In genomic region chr15:101181500-101181899, GRCm38 (mm10) we compare ENCODE assay signal across 8 mouse cellular contexts. TPM values are rescaled to one million over a fixed set of nuclear protein-coding genes. Genes with fewer than 3 reads are reported as not detected.
DNase-seq lines count a peak whose midpoint lies in the region; ATAC-seq and TF ChIP-seq lines count a peak whose summit lies in the region.
"Had no signal": no experiment of that assay in that cellular context is flagged by ENCODE, and none has a peak within 500 bp of the region (broad histone marks: within the 10 kb centered on the region; RNA-seq: fewer than 3 reads in every experiment).

No protein-coding gene starts in this region.

- no peak for ATAC-seq in liver, embryonic 11.5 days (replicated peaks; ENCODE audit: low FRiP score)
- ATAC-seq in liver, postnatal 0 days: no peak
- ATAC-seq in embryonic facial prominence, embryonic 15.5 days (ENCODE audit: insufficient number of reproducible peaks, low FRiP score, low TSS enrichment, low read depth): no peak
- ATAC-seq in intestine, embryonic 15.5 days: no peak
- no peak for ATAC-seq in neural tube, embryonic 12.5 days (ENCODE audit: low FRiP score, low read depth)

- H3K36me3 ChIP-seq in liver, embryonic 11.5 days (ENCODE audit: control insufficient read depth, insufficient read depth, low read length): no peaks in the 10 kb centered on the region
- H3K36me3 ChIP-seq in liver, postnatal 0 days (replicated peaks; ENCODE audit: insufficient read depth, low read length): no peaks in the 10 kb centered on the region
- 0 out of 2 replicates have a peak, but pooled peaks cover 11% of the 10 kb centered on the region for H3K36me3 ChIP-seq in embryonic facial prominence, embryonic 15.5 days
- peaks cover 4% of the 10 kb centered on the region; the same call in 1 of the 2 replicates for H3K36me3 ChIP-seq in intestine, embryonic 15.5 days
- peaks cover 4% of the 10 kb centered on the region; the same call in 1 of the 2 replicates for H3K36me3 ChIP-seq in neural tube, embryonic 12.5 days

- WGBS in liver, embryonic 11.5 days: 63% methylated on average over 4 of the region's 4 CpGs
- WGBS in liver, postnatal 0 days (ENCODE audit: insufficient replicate concordance): 59% methylated on average over 4 of the region's 4 CpGs
- WGBS in embryonic facial prominence, embryonic 15.5 days: 57% methylated on average over 4 of the region's 4 CpGs
- WGBS in intestine, embryonic 15.5 days: 39% methylated on average over 4 of the region's 4 CpGs
- WGBS in neural tube, embryonic 12.5 days: 9% methylated on average over 4 of the region's 4 CpGs

- H3K4me2 ChIP-seq in liver, embryonic 11.5 days: no peak overlapping the region
- H3K4me2 ChIP-seq in liver, postnatal 0 days (ENCODE audit: low read depth, low read length): no peak overlapping the region
- no peak overlapping the region for H3K4me2 ChIP-seq in embryonic facial prominence, embryonic 15.5 days (replicated peaks)
- peak overlapping the region; percentile 32 for H3K4me2 ChIP-seq in intestine, embryonic 15.5 days (replicated peaks)
- peak overlapping the region; percentile 28 for H3K4me2 ChIP-seq in neural tube, embryonic 12.5 days (replicated peaks)

- no peak for DNase-seq in liver, embryonic 11.5 days (ENCODE audit: low spot score)
- DNase-seq in liver, postnatal 0 days: no peak
- no peak for DNase-seq in right cerebral cortex, adult 18-20 months
- no peak for DNase-seq in layer of hippocampus, postnatal 36 days
- DNase-seq: cerebellum, adult 9-11 months had no signal

- no peak overlapping the region for H3K27ac ChIP-seq in liver, embryonic 11.5 days (ENCODE audit: low read depth, low read length)
- H3K27ac ChIP-seq in liver, postnatal 0 days (ENCODE audit: low read depth): no peak overlapping the region
- H3K27ac ChIP-seq in embryonic facial prominence, embryonic 15.5 days (replicated peaks): peak overlapping the region; percentile 40
- peak overlapping the region; percentile 80 for H3K27ac ChIP-seq in intestine, embryonic 15.5 days
- H3K27ac ChIP-seq in neural tube, embryonic 12.5 days: no peak overlapping the region

- no peak for TF ChIP-seq CTCF in liver, postnatal 0 days (IDR thresholded peaks at IDR 0.05; ENCODE audit: low read depth)

- H3K4me3 ChIP-seq in liver, embryonic 11.5 days (ENCODE audit: low read depth, low read length): no peak overlapping the region
- no peak overlapping the region for H3K4me3 ChIP-seq in liver, postnatal 0 days (ENCODE audit: low read depth, low read length)
- no peak overlapping the region for H3K4me3 ChIP-seq in embryonic facial prominence, embryonic 15.5 days (replicated peaks)
- no peak overlapping the region for H3K4me3 ChIP-seq in intestine, embryonic 15.5 days (replicated peaks)
- no peak overlapping the region for H3K4me3 ChIP-seq in neural tube, embryonic 12.5 days

- peaks cover 27% of the 10 kb centered on the region for H3K4me1 ChIP-seq in liver, embryonic 11.5 days (replicated peaks; ENCODE audit: control insufficient read depth, insufficient read depth, low read length)
- H3K4me1 ChIP-seq in liver, postnatal 0 days (ENCODE audit: insufficient read depth): peaks cover 44% of the 10 kb centered on the region
- peaks cover 58% of the 10 kb centered on the region for H3K4me1 ChIP-seq in embryonic facial prominence, embryonic 15.5 days
- peaks cover 40% of the 10 kb centered on the region for H3K4me1 ChIP-seq in intestine, embryonic 15.5 days (replicated peaks)
- H3K4me1 ChIP-seq in neural tube, embryonic 12.5 days: peaks cover 61% of the 10 kb centered on the region

- no peaks in the 10 kb centered on the region for H3K9me3 ChIP-seq in liver, embryonic 11.5 days (ENCODE audit: control insufficient read depth, low read length)
- no peaks in the 10 kb centered on the region for H3K9me3 ChIP-seq in liver, postnatal 0 days (ENCODE audit: low read length)
- no peaks in the 10 kb centered on the region for H3K9me3 ChIP-seq in embryonic facial prominence, embryonic 15.5 days (replicated peaks)
- no peaks in the 10 kb centered on the region for H3K9me3 ChIP-seq in intestine, embryonic 15.5 days
- no peaks in the 10 kb centered on the region for H3K9me3 ChIP-seq in neural tube, embryonic 12.5 days

- no peak for TF ChIP-seq EP300 in liver, postnatal 0 days (IDR thresholded peaks at IDR 0.05; ENCODE audit: low read depth)

- peak overlapping the region; percentile 12; the same call in 1 of the 2 replicates for H3K9ac ChIP-seq in liver, embryonic 11.5 days (ENCODE audit: low read depth, low read length)
- H3K9ac ChIP-seq in liver, postnatal 0 days (replicated peaks): no peak overlapping the region
- no peak overlapping the region for H3K9ac ChIP-seq in embryonic facial prominence, embryonic 15.5 days
- peak overlapping the region; percentile 6; the same call in 1 of the 2 replicates for H3K9ac ChIP-seq in intestine, embryonic 15.5 days
- 0 out of 2 replicates have a peak overlapping the region, but pooled peaks have one; percentile 35 for H3K9ac ChIP-seq in neural tube, embryonic 12.5 days

- no peaks in the 10 kb centered on the region for H3K27me3 ChIP-seq in liver, embryonic 11.5 days (replicated peaks; ENCODE audit: control insufficient read depth, insufficient read depth, low read length)
- H3K27me3 ChIP-seq in liver, postnatal 0 days (ENCODE audit: insufficient read depth, low read length): no peaks in the 10 kb centered on the region
- H3K27me3 ChIP-seq in embryonic facial prominence, embryonic 15.5 days: no peaks in the 10 kb centered on the region
- no peaks in the 10 kb centered on the region for H3K27me3 ChIP-seq in intestine, embryonic 15.5 days (replicated peaks)
- no peaks in the 10 kb centered on the region for H3K27me3 ChIP-seq in neural tube, embryonic 12.5 days (replicated peaks)

RNA-seq across cellular contexts. Expression of gene Acvr1b, which starts 7.6 kb away (rescaled TPM):
- polyA plus RNA-seq in liver, embryonic 11.5 days (2014; fragmentation: Nextera tagmentation; extraction: Ambion mirVana): 4.2 and 4.4 TPM in 2 replicates
- polyA plus RNA-seq in liver, postnatal 0 days (2015; fragmentation: Nextera tagmentation; extraction: Ambion mirVana): 2.2 TPM in 2 replicates
- 10.5 and 11.4 TPM in 2 replicates for polyA plus RNA-seq in embryonic facial prominence, embryonic 15.5 days (2015; fragmentation: Nextera tagmentation; extraction: Ambion mirVana)
- polyA plus RNA-seq in intestine, embryonic 15.5 days (2015; fragmentation: Nextera tagmentation; extraction: Ambion mirVana): 9.1 and 9.3 TPM in 2 replicates
- polyA plus RNA-seq in neural tube, embryonic 12.5 days (2016; fragmentation: Nextera tagmentation; extraction: Ambion mirVana): 15.9 and 17.6 TPM in 2 replicates
- 10 to 100 TPM; 85.2 to 88.5 TPM for total RNA-seq in layer of hippocampus, postnatal 36 days (2021)

RNA-seq across cellular contexts. Expression of gene Grasp, which starts 42.5 kb away (rescaled TPM):
- polyA plus RNA-seq in liver, embryonic 11.5 days (2014; fragmentation: Nextera tagmentation; extraction: Ambion mirVana): 1.5 and 1.7 TPM in 2 replicates
- polyA plus RNA-seq in liver, postnatal 0 days (2015; fragmentation: Nextera tagmentation; extraction: Ambion mirVana): 0.35 and 0.54 TPM in 2 replicates
- polyA plus RNA-seq in embryonic facial prominence, embryonic 15.5 days (2015; fragmentation: Nextera tagmentation; extraction: Ambion mirVana): 11.4 and 15.1 TPM in 2 replicates
- polyA plus RNA-seq in intestine, embryonic 15.5 days (2015; fragmentation: Nextera tagmentation; extraction: Ambion mirVana): 3.9 and 4.8 TPM in 2 replicates
- polyA plus RNA-seq in neural tube, embryonic 12.5 days (2016; fragmentation: Nextera tagmentation; extraction: Ambion mirVana): 9.2 and 13.8 TPM in 2 replicates
- total RNA-seq in layer of hippocampus, postnatal 36 days (2021): 10 to 100 TPM; 68.7 to 70.3 TPM

RNA-seq across cellular contexts. Expression of gene Acvrl1, which starts 53.2 kb away (rescaled TPM):
- polyA plus RNA-seq in liver, embryonic 11.5 days (2014; fragmentation: Nextera tagmentation; extraction: Ambion mirVana): 2.5 TPM in 2 replicates
- polyA plus RNA-seq in liver, postnatal 0 days (2015; fragmentation: Nextera tagmentation; extraction: Ambion mirVana): 2.3 and 2.6 TPM in 2 replicates
- polyA plus RNA-seq in embryonic facial prominence, embryonic 15.5 days (2015; fragmentation: Nextera tagmentation; extraction: Ambion mirVana): 17.5 and 19.6 TPM in 2 replicates
- polyA plus RNA-seq in intestine, embryonic 15.5 days (2015; fragmentation: Nextera tagmentation; extraction: Ambion mirVana): 27.3 and 27.6 TPM in 2 replicates
- polyA plus RNA-seq in neural tube, embryonic 12.5 days (2016; fragmentation: Nextera tagmentation; extraction: Ambion mirVana): 8.3 and 10.2 TPM in 2 replicates
- total RNA-seq in layer of hippocampus, postnatal 36 days (2021): 1 to 10 TPM; 7.5 to 8.9 TPM

Comparison
In these comparisons a context has a peak if more than half of its experiments do, and no peak if none do; other contexts are left out.
1. H3K9ac ChIP-seq: peak in liver, embryonic 11.5 days (single experiment), intestine, embryonic 15.5 days (single experiment) and neural tube, embryonic 12.5 days (single experiment); none in liver, postnatal 0 days (single experiment) and embryonic facial prominence, embryonic 15.5 days (single experiment).
2. H3K27ac ChIP-seq: peak in embryonic facial prominence, embryonic 15.5 days (single experiment) and intestine, embryonic 15.5 days (single experiment); none in liver, embryonic 11.5 days (single experiment), liver, postnatal 0 days (single experiment) and neural tube, embryonic 12.5 days (single experiment).
3. H3K4me2 ChIP-seq: peak in intestine, embryonic 15.5 days (single experiment) and neural tube, embryonic 12.5 days (single experiment); none in liver, embryonic 11.5 days (single experiment), liver, postnatal 0 days (single experiment) and embryonic facial prominence, embryonic 15.5 days (single experiment).